Mouse (Mus musculus) liver, adult 2 months (tissue): ENCODE data around the gene S100a3. TPM values are rescaled to one million over a fixed set of nuclear protein-coding genes. Genes with fewer than 3 reads are reported as not detected.

ENCODE experiments used
- DNase-seq: peaks from one replicate; pipeline ENCODE4 v3.0.0-alpha.2; 2011; ENCODE audit warnings: low read depth, low spot score; ENCODE audit errors: extremely low read depth
- H3K27ac ChIP-seq: fragments of 200-500 bp; replicated peaks from 2 replicates; pipeline ENCODE4 v1.5.1; 2012; ENCODE audit warnings: low read depth, mild to moderate bottlenecking, control low read depth, inconsistent platforms, low read length; ENCODE audit not compliant: insufficient read depth
- H3K27me3 ChIP-seq: fragments of 200-500 bp; 2 replicates; pipeline ENCODE4 v1.6.1; 2012; ENCODE audit warnings: mild to moderate bottlenecking, moderate library complexity, low read length, inconsistent platforms; ENCODE audit not compliant: control insufficient read depth, insufficient read depth
- H3K36me3 ChIP-seq: fragments of 200-500 bp; 2 replicates; pipeline ENCODE4 v1.6.1; 2012; ENCODE audit warnings: low read length, inconsistent platforms; ENCODE audit not compliant: control insufficient read depth, insufficient read depth
- H3K4me1 ChIP-seq: fragments of 200-500 bp; 2 replicates; pipeline ENCODE4 v1.6.1; 2011; ENCODE audit warnings: low read length; ENCODE audit not compliant: control insufficient read depth, insufficient read depth
- H3K4me3 ChIP-seq: fragments of 200-500 bp; 2 replicates; pipeline ENCODE4 v1.5.1; 2011; ENCODE audit warnings: low read depth, mild to moderate bottlenecking, control low read depth, low read length, moderate library complexity; ENCODE audit not compliant: insufficient read depth
- H3K79me2 ChIP-seq: fragments of 200-500 bp; 2 replicates; pipeline ENCODE4 v1.6.1; 2012; ENCODE audit warnings: inconsistent platforms, mild to moderate bottlenecking, low read length, moderate library complexity; ENCODE audit not compliant: control insufficient read depth, insufficient read depth
- H3K9ac ChIP-seq: fragments of 200-500 bp; 2 replicates; pipeline ENCODE4 v1.6.1; 2012; ENCODE audit warnings: low read depth, mild to moderate bottlenecking, control low read depth, inconsistent platforms, low read length
- CTCF ChIP-seq: fragments of 200-500 bp; IDR thresholded peaks from 2 replicates; pipeline ENCODE4 v1.5.1; 2011; ENCODE audit warnings: low read depth, low read length, control low read depth
- POLR2A ChIP-seq: fragments of 200-500 bp; IDR thresholded peaks from 2 replicates; pipeline ENCODE4 v1.6.1; 2011; ENCODE audit warnings: low read length, control low read depth; ENCODE audit not compliant: insufficient read depth; ENCODE audit errors: extremely low read depth
- WGBS: fragments of 180-500 bp; shearing (Covaris S2); methylation state at CpG from one replicate; pipeline ENCODE4 v1.1.7; 2018; 5-methylcytosine and 5-hydroxymethylcytosine counted together
- polyA plus RNA-seq: library from polyadenylated mRNA; depleted of rRNA; stranded (reverse); fragments of >200 nt; gene quantifications from 2 replicates; pipeline ENCODE4 v1.2.3, GENCODE M21; 2012
- total RNA-seq: library from RNA; depleted of rRNA; stranded (reverse); fragments of >200 nt; gene quantifications from 2 replicates; pipeline ENCODE4 v1.2.3, GENCODE M21; 2014

Gene S100a3
- total and polyA plus RNA-seq, 2 experiments: not detected

DNA sequence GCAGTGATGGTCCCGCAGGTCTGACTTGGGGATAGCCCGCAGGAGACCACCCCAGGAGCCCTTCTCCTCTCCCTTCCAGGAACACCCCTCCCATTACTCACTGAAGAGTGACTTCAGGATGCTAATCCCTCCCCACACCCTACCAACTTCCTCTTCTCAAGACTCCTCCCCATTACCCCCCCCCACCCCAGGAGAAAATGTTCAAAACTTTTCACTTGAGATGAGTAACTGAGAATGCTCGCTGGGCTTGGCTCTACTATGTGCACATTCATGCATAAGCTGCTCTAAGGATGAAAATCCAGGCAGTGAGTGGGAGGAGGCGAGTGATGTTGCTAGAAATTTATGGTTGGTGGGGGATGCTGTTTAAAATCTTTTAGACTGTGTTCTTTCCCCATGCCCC is 51.7 kb downstream of the S100a3 start:
- H3K79me2 ChIP-seq: no peaks in the 10 kb centered on the region
- no peaks in the 10 kb centered on the region for H3K36me3 ChIP-seq
- H3K4me1 ChIP-seq: no peaks in the 10 kb centered on the region
- no peak overlapping the region for H3K4me3 ChIP-seq
- no peak overlapping the region for H3K9ac ChIP-seq
- H3K27me3 ChIP-seq: no peaks in the 10 kb centered on the region
- no peak overlapping the region for H3K27ac ChIP-seq
- TF ChIP-seq POLR2A: no peak
- TF ChIP-seq CTCF: no peak
- 58% methylated on average over 4 of the region's 4 CpGs for WGBS
- DNase-seq: no peak

DNA sequence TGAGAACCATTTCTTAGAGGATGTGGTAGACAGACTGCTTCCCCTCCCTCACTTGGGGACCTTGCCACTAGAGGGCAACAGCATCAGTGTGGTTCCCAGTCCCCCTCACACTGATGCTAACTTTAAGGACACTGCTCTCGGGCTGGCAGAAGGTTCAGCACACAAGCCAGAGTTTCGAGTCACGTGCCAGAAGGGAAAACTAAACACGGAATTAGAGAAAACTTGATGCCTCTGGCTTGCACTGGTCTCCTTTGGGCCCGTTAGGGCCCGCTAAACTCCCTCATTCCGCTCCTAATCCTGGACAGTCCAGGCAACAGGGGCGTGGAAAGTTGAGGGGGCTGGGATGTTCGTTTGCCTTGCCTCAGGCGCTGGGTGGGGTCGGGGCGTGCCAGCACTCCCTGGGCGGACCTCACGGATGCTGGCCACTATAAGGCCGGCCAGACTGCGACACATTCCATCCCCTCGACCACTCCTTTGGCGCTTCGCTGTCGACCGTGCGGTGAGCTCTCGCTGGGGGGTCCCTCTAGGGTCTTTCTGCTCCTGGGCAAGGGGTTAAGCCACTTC is 52.4 kb downstream of the S100a3 start, which contains the start of gene S100a6:
TSS of gene S100a6 (plus strand) at position 155 of the 564 bp plus-strand sequence.
- WGBS: 3% methylated on average over 23 of the region's 23 CpGs
- H3K4me1 ChIP-seq: no peaks in the 10 kb centered on the region
- no peaks in the 10 kb centered on the region for H3K79me2 ChIP-seq
- no peak for DNase-seq
- TF ChIP-seq CTCF (peak; percentile 65), POLR2A (no peak)
- peak within 1 kb of the TSS; percentile 36 for H3K4me3 ChIP-seq
- no peaks in the 10 kb centered on the region for H3K36me3 ChIP-seq
- H3K27ac ChIP-seq: no peak within 1 kb of the TSS
- no peaks in the 10 kb centered on the region for H3K27me3 ChIP-seq
- no peak within 1 kb of the TSS for H3K9ac ChIP-seq

DNA sequence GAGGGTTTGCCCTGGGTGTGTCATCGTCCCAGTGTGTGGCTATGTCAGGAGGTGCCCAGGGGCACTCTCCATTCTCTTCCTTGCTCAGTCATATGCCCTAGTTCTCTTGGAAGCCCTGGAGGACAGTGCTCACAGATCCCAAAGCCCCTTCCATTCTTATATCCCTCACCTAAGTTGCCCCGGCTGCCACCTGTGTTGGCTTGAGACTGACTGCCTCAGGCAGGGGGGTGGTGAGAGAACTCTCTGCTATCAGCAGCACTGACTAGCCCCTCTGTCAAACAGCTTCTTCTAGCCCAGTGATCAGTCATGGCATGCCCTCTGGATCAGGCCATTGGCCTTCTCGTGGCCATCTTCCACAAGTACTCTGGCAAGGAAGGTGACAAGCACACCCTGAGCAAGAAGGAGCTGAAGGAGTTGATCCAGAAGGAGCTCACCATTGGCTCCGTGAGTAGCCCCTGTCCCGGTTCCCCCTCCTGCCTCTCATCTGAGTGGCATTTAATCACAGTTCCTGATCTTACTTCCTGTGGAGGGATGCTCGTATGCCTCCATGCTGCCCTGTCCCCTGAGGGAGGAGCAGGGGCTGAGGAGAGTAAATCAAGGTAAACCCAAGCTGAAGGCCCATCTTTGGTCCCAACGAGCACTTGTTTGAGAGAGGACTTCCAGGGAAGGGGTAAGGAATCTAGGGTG is 53.2 kb downstream of the S100a3 start:
- DNase-seq: no peak
- H3K36me3 ChIP-seq: no peaks in the 10 kb centered on the region
- H3K79me2 ChIP-seq: no peaks in the 10 kb centered on the region
- TF ChIP-seq CTCF: no peak
- TF ChIP-seq POLR2A: no peak
- H3K27me3 ChIP-seq: no peaks in the 10 kb centered on the region
- H3K4me3 ChIP-seq: no peak overlapping the region; the same call in 1 of the 2 replicates
- H3K9ac ChIP-seq: no peak overlapping the region
- no peak overlapping the region for H3K27ac ChIP-seq
- WGBS: 61% methylated on average over 7 of the region's 7 CpGs
- H3K4me1 ChIP-seq: no peaks in the 10 kb centered on the region

- Histone ChIP-seq H3K27ac (no peak overlapping the region), H3K79me2 (no peaks in the 10 kb centered on the region), H3K27me3 (no peaks in the 10 kb centered on the region), H3K36me3 (no peaks in the 10 kb centered on the region), H3K4me1 (no peaks in the 10 kb centered on the region), H3K4me3 (no peak overlapping the region; the same call in 1 of the 2 replicates), H3K9ac (no peak overlapping the region)
- DNase-seq: no peak
- TF ChIP-seq POLR2A (no peak), CTCF (no peak)
- WGBS: 76% methylated on average over 6 of the region's 6 CpGs
Observed at GRCm38 (mm10) chr3:90614148-90614530, 53.8 kb downstream of the S100a3 start.

DNA sequence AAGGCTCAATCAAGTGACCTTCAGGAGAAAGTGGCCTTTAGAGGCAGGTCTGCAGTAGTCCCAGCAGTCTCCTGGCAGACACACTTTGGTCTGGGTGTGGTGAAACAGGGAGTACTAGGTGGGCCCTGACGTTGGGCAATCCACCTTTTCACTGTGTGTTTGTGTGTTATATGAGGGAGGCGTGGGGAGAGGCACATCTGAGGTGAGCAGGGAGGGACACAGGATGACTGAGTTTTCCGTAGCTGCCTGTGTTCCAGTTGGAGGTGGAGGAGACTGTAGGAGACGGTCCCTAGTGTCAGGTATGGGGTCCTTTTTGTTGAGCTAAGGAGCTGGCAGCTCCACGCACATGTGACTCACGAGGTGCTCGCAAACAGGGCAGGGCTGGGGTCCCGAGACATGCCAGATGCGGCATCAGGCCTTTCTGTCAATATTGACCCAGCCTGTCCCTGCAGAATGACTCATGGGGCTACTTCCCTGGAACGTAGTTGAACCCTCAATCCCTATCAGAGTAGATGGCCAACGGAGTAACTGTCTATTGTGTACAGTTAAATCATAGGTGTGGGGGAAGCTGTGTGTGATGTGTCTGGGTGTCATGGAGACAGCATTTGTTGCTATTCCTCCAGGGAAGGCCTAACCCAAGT is 54.4 kb downstream of the S100a3 start:
- no peaks in the 10 kb centered on the region for H3K4me1 ChIP-seq
- DNase-seq: no peak
- H3K27me3 ChIP-seq: no peaks in the 10 kb centered on the region
- H3K36me3 ChIP-seq: no peaks in the 10 kb centered on the region
- no peak overlapping the region for H3K27ac ChIP-seq
- TF ChIP-seq POLR2A (no peak), CTCF (no peak)
- H3K4me3 ChIP-seq: no peak overlapping the region
- H3K79me2 ChIP-seq: no peaks in the 10 kb centered on the region
- 52% methylated on average over 11 of the region's 11 CpGs for WGBS
- no peak overlapping the region for H3K9ac ChIP-seq

DNA sequence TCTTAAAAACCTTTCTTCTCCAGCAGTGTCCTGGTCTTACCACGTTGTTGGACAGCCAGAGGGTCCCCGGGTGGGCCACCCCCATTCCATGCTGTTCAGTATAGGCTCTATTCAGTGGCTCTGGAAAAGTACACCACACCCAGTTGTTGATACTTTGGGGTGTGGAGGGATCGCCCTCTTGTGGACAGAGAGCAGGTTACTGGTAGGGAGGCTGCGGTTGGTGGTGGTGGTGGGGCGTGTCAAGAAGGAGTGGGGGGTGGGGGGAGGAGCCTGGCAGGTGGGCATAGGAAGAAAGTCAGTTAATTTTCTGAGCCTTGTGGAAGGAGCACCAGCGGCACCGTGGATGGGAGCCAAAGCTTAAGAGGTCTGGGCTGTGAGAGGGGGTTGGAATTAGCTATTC is 55.0 kb downstream of the S100a3 start:
- no peaks in the 10 kb centered on the region for H3K36me3 ChIP-seq
- no peaks in the 10 kb centered on the region for H3K27me3 ChIP-seq
- 9% methylated on average over 7 of the region's 7 CpGs for WGBS
- no peaks in the 10 kb centered on the region for H3K4me1 ChIP-seq
- no peak for DNase-seq
- no peak overlapping the region for H3K27ac ChIP-seq
- TF ChIP-seq POLR2A (no peak), CTCF (peak; percentile 75)
- H3K9ac ChIP-seq: no peak overlapping the region
- H3K79me2 ChIP-seq: no peaks in the 10 kb centered on the region
- no peak overlapping the region for H3K4me3 ChIP-seq
